Mouse (Mus musculus): Measurements from ENCODE around the gene Zdhhc9. TPM values are rescaled to one million over a fixed set of nuclear protein-coding genes. Genes with fewer than 3 reads are reported as not detected.
"Not testable (repeated sequence)": the region's sequence is repeated elsewhere in the genome, so short reads cannot be mapped to it uniquely, and the experiment has no call there.

The Zdhhc9 gene
- polyA plus RNA-seq (2012; rRNA removed) = 34.8 and 55.6 TPM in 2 replicates

GRCm38 (mm10) chrX:48208519-48209185 is at the start of gene Zdhhc9:
Gene Zdhhc9, minus strand, starts transcription at chrX:48208878.
- WGBS = 18% methylated on average over 34 of the region's 34 CpGs
- DNase-seq (ENCODE audit: low read depth, low spot score) = peak; percentile 43

- DNase-seq (ENCODE audit: low read depth, low spot score) = no peak
- WGBS = 14% methylated on average over 16 of the region's 16 CpGs
Observed at GRCm38 (mm10) chrX:48257011-48257410, 48.3 kb upstream of the Zdhhc9 start.

- peak; percentile 83 for DNase-seq (ENCODE audit: low read depth, low spot score)
- 10% methylated on average over 33 of the region's 33 CpGs for WGBS
Observed at GRCm38 (mm10) chrX:48256468-48257007, 47.9 kb upstream of the Zdhhc9 start, which contains the start of gene Utp14a. Gene Utp14a, plus strand, starts transcription at chrX:48256862.

GRCm38 (mm10) chrX:48255830-48256428 is 47.3 kb upstream of the Zdhhc9 start:
- 18% methylated on average over 18 of the region's 18 CpGs for WGBS

DNA sequence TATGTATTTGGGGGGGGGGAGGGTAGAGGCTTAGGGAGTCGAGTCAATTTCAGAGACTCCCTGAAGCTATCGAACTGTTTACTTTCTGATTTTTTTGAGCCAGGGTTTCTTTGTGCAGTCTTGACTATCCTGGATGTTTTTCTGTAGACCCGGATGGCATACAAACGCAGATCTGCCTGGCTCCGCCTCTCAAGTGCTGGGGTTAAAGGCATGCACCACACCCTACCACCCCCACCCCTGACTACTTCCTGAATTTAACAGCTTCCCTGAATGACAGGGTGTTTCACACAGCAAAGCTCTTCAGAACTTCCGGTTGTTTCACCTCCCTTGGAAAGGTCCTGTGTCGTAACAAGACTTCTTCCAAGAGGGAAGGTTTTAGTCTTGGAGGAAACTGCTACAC is 25.7 kb upstream of the Zdhhc9 start:
- peak; percentile 44 for DNase-seq (ENCODE audit: low read depth, low spot score)
- WGBS = 26% methylated on average over 7 of the region's 7 CpGs

More at GRCm38 (mm10) chrX:48255830-48256428, 47.3 kb upstream of the Zdhhc9 start:
- DNase-seq (ENCODE audit: low read depth, low spot score) = no peak

- DNase-seq (ENCODE audit: low read depth, low spot score) = no peak
- WGBS = 75% methylated on average over 7 of the region's 7 CpGs
Observed at GRCm38 (mm10) chrX:48226225-48226624, 17.5 kb upstream of the Zdhhc9 start.

DNA sequence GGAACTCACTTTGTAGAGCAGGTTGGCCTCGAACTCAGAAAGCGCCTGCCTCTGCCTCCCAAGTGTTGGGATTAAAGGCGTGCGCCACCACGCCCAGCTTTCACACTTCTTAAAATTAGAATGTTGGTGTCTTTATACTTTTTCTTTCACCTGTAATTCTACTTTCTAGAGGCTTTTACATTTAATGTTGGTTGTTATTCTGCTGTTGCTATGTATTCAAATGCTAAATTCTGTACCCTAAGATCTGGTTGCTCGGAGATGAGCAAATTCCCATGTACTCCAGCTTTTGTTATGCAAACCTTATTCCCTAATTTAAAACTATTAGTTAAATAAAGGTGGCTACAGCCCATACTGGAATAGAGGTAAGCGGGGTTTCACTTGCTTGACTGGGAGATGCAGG is 14.0 kb upstream of the Zdhhc9 start:
- WGBS = 87% methylated on average over 7 of the region's 7 CpGs
- DNase-seq (ENCODE audit: low read depth, low spot score) = no peak

- WGBS = 80% methylated on average over 5 of the region's 5 CpGs
- DNase-seq (ENCODE audit: low read depth, low spot score) = no peak
Observed at GRCm38 (mm10) chrX:48219468-48219867, 10.8 kb upstream of the Zdhhc9 start.

GRCm38 (mm10) chrX:48209746-48210145 is 1.1 kb upstream of the Zdhhc9 start:
- not testable (repeated sequence) for DNase-seq (ENCODE audit: low read depth, low spot score)

GRCm38 (mm10) chrX:48207761-48208487 is 754 bp downstream of the Zdhhc9 start:
- DNase-seq (ENCODE audit: low read depth, low spot score) = no peak
- WGBS = 9% methylated on average over 36 of the region's 36 CpGs

More at GRCm38 (mm10) chrX:48209746-48210145, 1.1 kb upstream of the Zdhhc9 start:
- 54% methylated on average over 4 of the region's 4 CpGs for WGBS

DNA sequence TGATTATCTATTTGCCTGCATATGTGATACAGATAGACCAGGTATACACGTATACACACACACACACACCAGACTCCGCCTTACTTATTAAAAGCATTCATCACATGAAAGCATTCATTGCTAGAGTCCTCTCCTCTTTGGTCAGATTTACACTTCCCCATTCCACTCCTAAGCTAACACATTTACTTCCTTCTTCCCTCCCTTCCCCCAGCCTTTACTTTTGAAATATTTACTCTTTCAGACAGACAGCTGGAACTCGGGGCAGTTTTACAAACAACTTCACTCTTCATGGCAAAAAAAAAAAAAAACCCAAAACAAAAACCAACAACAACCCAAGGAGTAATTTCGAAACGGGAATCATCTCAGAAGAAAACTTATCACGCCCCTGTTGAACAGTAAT is 4.2 kb downstream of the Zdhhc9 start:
- no peak for DNase-seq (ENCODE audit: low read depth, low spot score)
- 38% methylated on average over 6 of the region's 6 CpGs for WGBS

DNA sequence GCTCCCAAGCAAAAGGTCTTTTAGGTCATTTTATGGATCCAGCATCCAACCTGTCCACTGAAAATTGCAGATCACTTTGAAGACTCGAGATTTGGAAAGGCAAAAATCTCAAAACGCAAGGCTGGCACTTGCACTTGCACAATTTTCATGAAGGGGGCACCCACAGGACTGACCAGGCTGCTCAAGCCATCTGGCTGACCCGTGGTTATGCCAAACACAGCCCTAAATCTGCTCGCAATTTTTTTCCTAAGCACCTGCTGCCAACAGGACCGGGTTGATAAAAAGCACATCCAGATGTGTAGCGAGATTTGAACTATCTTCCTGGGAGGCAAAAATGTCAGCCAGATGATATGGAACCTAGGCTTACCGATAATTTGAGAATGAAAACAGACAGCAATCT is 4.9 kb downstream of the Zdhhc9 start:
- DNase-seq (ENCODE audit: low read depth, low spot score) = no peak
- 69% methylated on average over 7 of the region's 7 CpGs for WGBS

DNA sequence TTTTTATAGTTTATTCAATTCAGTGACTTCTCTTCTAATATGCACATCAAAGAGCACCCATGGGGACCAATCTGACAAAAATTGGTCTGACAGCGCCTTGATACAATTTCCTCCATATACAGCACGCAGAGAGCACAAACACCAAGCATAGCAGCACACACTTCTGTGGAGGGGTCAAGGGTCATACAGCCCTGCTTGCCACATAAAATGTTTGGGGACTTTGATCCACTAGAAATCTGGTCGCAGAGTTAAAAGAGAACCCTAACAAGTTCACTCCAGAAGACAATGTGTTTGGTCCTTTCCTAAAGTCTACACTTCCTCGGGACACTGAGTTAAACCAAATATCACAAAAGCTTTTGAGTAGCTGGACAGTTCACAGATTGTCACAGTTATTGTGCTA is 5.7 kb downstream of the Zdhhc9 start:
- 38% methylated on average over 4 of the region's 4 CpGs for WGBS
- no peak for DNase-seq (ENCODE audit: low read depth, low spot score)

DNA sequence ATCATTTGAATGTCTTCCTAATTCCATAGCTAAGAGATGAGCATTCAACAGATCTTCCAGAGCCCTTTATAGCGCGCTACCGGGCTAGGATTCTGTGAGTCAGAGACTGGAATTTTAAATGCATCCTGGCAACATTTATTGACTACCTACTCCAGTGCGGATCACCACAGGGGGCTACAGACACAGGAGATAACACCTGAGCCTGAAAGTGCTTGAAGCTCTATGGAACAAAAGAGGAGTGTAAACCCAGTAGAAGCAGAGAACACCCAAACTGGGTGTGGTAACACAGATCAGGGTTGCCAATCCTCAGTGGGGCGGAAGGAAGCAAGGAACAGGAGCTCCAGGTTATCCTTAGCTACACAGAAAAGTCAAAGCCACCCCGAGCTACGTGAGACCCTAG is 6.2 kb downstream of the Zdhhc9 start:
- no peak for DNase-seq (ENCODE audit: low read depth, low spot score)
- 83% methylated on average over 7 of the region's 7 CpGs for WGBS

- WGBS = 84% methylated on average over 7 of the region's 7 CpGs
- no peak for DNase-seq (ENCODE audit: low read depth, low spot score)
Observed at GRCm38 (mm10) chrX:48201973-48202372, 6.7 kb downstream of the Zdhhc9 start.

DNA sequence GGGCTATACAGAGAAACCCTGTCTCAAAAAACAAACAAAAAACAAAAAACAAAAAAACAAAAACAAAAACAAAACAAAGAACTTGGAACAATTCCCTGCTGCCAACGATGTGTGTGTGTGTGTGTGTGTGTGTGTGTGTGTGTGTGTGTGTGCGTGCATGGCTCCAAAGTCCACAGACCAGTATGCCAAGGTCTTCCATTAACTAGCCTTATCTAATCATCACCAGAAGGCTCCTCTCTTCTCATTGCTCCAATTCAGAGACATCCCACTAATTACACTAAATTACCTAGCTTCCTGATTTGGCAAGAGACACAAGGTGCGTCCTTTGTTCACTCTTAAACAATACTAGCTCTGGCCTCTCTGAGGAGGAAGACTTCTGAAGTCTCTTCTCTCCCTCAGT is 8.0 kb downstream of the Zdhhc9 start:
- WGBS = 54% methylated on average over 3 of the region's 3 CpGs
- no peak for DNase-seq (ENCODE audit: low read depth, low spot score)

DNA sequence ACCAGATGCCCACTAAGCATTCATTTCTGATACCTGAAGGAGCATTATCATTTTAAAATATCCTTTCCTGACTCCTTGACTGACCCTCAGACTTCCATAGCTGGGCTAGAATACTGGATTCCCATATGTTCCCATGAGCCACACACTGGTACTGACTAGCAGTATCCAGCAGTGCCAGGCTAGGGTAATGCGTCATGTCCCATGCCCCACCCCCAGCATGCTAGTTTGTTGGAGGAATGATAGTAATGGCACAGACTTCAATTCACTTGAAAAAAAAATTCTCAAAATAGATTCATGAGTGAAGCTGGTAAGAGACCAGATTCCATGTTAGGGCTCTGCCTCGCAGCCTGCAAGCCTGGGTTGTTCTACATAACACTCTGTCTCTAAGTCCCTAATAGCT is 9.7 kb downstream of the Zdhhc9 start:
- WGBS = 84% methylated on average over 2 of the region's 2 CpGs

DNA sequence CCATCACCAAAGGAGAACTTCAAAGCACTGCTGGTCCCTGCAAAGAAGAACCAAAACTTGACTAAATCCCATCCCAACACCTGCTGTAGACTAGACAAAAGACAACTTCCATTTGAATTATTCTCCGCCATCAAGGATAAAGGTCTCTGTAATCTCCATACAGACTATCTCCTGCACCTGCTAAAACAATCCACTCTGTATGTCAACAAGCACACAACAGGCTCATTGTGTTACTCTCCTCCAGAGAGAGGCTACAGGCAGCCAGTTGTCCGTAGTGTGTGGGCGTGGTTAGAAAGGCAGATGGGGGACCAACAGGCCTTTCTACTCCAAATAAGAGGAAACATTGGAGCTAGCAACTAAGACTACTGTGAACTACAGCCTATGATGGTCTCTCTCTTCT is 10.8 kb downstream of the Zdhhc9 start:
- WGBS = 40% methylated on average over 3 of the region's 3 CpGs
- DNase-seq (ENCODE audit: low read depth, low spot score) = no peak

More for the DNA sequence above, 9.7 kb downstream of the Zdhhc9 start:
- DNase-seq (ENCODE audit: low read depth, low spot score) = no peak

- 84% methylated on average over 14 of the region's 14 CpGs for WGBS
- no peak for DNase-seq (ENCODE audit: low read depth, low spot score)
Observed at GRCm38 (mm10) chrX:48193235-48194152, 15.2 kb downstream of the Zdhhc9 start.

All from large intestine, adult 2 months (tissue).